Mouse (Mus musculus): Measurements from ENCODE around the gene Hoxa11.

- TF ChIP-seq CTCF (IDR thresholded peaks at IDR 0.05; ENCODE audit: insufficient read depth, low read depth, low read length) (no peak), POLR2A (IDR thresholded peaks at IDR 0.05; ENCODE audit: insufficient read depth, low read depth, low read length) (no peak)
These were observed 1.1 kb downstream of the Hoxa11 start for GRCm38 (mm10) chr6:52244471-52245039.

All from olfactory bulb, adult 2 months (tissue).